Mouse (Mus musculus): ENCODE measurements around the gene Hmgb2.
"Not testable (repeated sequence)": the region's sequence is repeated elsewhere in the genome, so short reads cannot be mapped to it uniquely, and the experiment has no call there.

The Hmgb2 gene

GRCm38 (mm10) chr8:57508657-57509056 is 3.0 kb upstream of the Hmgb2 start:
- DNase-seq (ENCODE audit: low read depth in 2 of 2, low spot score in 2 of 2): no peak

GRCm38 (mm10) chr8:57510791-57511315 is 854 bp upstream of the Hmgb2 start:
- DNase-seq (ENCODE audit: low read depth in 2 of 2, low spot score in 2 of 2): peak in 1 of 2 experiments; percentile 15

GRCm38 (mm10) chr8:57512141-57513056 is 692 bp downstream of the Hmgb2 start:
- DNase-seq (ENCODE audit: low read depth in 2 of 2, low spot score in 2 of 2): no peak

- DNase-seq (ENCODE audit: low read depth in 2 of 2, low spot score in 2 of 2): not testable (repeated sequence)
These were observed 1.5 kb downstream of the Hmgb2 start for GRCm38 (mm10) chr8:57513178-57513661.

- DNase-seq (ENCODE audit: low read depth in 2 of 2, low spot score in 2 of 2): not testable (repeated sequence)
These were observed 5.0 kb downstream of the Hmgb2 start for GRCm38 (mm10) chr8:57516685-57517084.

- DNase-seq (ENCODE audit: low read depth in 2 of 2, low spot score in 2 of 2): no peak
These were observed 6.0 kb downstream of the Hmgb2 start for GRCm38 (mm10) chr8:57517723-57518122.

GRCm38 (mm10) chr8:57520186-57520786 is 8.6 kb downstream of the Hmgb2 start:
- DNase-seq (ENCODE audit: low read depth in 2 of 2, low spot score in 2 of 2): no peak

GRCm38 (mm10) chr8:57528036-57528435 is 16.3 kb downstream of the Hmgb2 start:
- DNase-seq (ENCODE audit: low read depth in 2 of 2, low spot score in 2 of 2): no peak

GRCm38 (mm10) chr8:57530238-57530637 is 18.5 kb downstream of the Hmgb2 start:
- DNase-seq (ENCODE audit: low read depth in 2 of 2, low spot score in 2 of 2): no peak

- DNase-seq (ENCODE audit: low read depth in 2 of 2, low spot score in 2 of 2): peak; percentile 53 to 65
These were observed 19.1 kb downstream of the Hmgb2 start for GRCm38 (mm10) chr8:57530666-57531349.

GRCm38 (mm10) chr8:57532223-57532622 is 20.5 kb downstream of the Hmgb2 start:
- DNase-seq (ENCODE audit: low read depth in 2 of 2, low spot score in 2 of 2): no peak

- DNase-seq (ENCODE audit: low read depth in 2 of 2, low spot score in 2 of 2): no peak
These were observed 21.4 kb downstream of the Hmgb2 start for GRCm38 (mm10) chr8:57533106-57533505.

GRCm38 (mm10) chr8:57534495-57534894 is 22.8 kb downstream of the Hmgb2 start:
- no peak for DNase-seq (ENCODE audit: low read depth in 2 of 2, low spot score in 2 of 2)

GRCm38 (mm10) chr8:57536167-57536566 is 24.5 kb downstream of the Hmgb2 start:
- no peak for DNase-seq (ENCODE audit: low read depth in 2 of 2, low spot score in 2 of 2)

- DNase-seq (ENCODE audit: low read depth in 2 of 2, low spot score in 2 of 2): no peak
These were observed 26.9 kb downstream of the Hmgb2 start for GRCm38 (mm10) chr8:57538601-57539000.

- peak; percentile 28 to 48 for DNase-seq (ENCODE audit: low read depth in 2 of 2, low spot score in 2 of 2)
These were observed 28.6 kb downstream of the Hmgb2 start for GRCm38 (mm10) chr8:57540110-57540838.

- no peak for DNase-seq (ENCODE audit: low read depth in 2 of 2, low spot score in 2 of 2)
These were observed 29.2 kb downstream of the Hmgb2 start for GRCm38 (mm10) chr8:57540951-57541350.

GRCm38 (mm10) chr8:57541405-57541804 is 29.7 kb downstream of the Hmgb2 start:
- no peak for DNase-seq (ENCODE audit: low read depth in 2 of 2, low spot score in 2 of 2)

- no peak for DNase-seq (ENCODE audit: low read depth in 2 of 2, low spot score in 2 of 2)
These were observed 34.7 kb downstream of the Hmgb2 start for GRCm38 (mm10) chr8:57546401-57546800.

GRCm38 (mm10) chr8:57546834-57547233 is 35.1 kb downstream of the Hmgb2 start:
- no peak for DNase-seq (ENCODE audit: low read depth in 2 of 2, low spot score in 2 of 2)

- no peak for DNase-seq (ENCODE audit: low read depth in 2 of 2, low spot score in 2 of 2)
These were observed 35.9 kb downstream of the Hmgb2 start for GRCm38 (mm10) chr8:57547581-57547980.
